Mouse (Mus musculus): ENCODE measurements around the gene Mettl24.

Mettl24 gene

DNA sequence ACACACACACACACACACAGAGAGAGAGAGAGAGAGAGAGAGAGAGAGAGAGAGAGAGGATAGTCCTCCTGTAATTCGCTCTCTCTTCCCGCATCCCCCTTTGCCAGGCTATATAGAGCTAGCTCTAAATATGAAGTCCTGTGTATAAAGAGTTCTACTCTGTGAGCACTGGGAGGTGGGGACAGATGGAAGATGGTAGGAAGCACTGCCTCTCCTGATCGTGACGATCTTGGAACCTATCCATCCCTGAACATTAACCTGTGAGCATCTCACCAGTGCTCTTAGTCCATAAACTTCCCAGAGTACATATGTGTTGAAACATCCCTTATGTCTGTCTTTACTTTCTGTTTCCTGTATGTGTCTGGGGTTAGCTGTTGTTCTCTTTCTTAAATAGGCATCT is 3.9 kb downstream of the Mettl24 start:
- DNase-seq = no peak

DNA sequence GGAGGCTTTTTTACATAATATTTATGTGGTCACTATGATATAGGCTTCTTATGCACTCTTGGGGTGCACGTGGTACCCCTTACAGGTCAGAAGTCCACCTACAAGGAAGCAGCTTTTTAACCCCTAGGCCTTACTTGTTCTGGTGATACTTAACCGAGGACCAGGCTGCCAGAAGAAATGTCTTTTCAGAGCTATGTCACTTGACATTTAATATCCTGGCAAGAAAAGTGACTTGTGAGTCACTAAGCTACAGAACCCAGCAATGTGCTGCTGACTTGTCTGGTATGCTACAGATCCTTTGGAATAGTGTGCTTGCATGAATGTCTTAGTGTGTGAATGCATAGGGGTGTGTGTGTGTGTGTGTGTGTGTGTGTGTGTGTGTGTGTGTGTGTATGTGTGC is 4.3 kb downstream of the Mettl24 start:
- DNase-seq = peak; percentile 26

DNA sequence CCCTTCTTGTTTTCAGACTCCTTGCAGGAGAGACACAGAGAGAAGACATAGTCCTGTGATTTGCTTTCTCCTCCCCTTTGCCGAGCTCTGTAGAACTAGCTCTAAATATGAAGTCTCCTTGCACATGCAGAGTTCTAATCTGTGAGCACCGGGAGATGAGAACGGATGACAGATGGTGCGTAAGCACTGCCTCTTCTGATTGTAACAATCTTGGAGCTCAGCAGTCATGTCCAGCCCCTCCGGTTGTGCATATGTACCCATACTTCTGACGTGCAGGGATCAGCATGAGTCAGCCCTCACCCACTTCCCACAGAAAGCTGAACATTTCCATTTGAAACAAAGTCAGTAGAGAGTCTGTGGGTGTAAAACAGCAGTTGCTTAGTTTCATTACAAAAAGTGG is 5.2 kb downstream of the Mettl24 start:
- DNase-seq = peak; percentile 92

- no peak for DNase-seq
Measured at GRCm38 (mm10) chr10:40688873-40689272, 5.8 kb downstream of the Mettl24 start.

GRCm38 (mm10) chr10:40698652-40699051 is 15.6 kb downstream of the Mettl24 start:
- DNase-seq = no peak

DNA sequence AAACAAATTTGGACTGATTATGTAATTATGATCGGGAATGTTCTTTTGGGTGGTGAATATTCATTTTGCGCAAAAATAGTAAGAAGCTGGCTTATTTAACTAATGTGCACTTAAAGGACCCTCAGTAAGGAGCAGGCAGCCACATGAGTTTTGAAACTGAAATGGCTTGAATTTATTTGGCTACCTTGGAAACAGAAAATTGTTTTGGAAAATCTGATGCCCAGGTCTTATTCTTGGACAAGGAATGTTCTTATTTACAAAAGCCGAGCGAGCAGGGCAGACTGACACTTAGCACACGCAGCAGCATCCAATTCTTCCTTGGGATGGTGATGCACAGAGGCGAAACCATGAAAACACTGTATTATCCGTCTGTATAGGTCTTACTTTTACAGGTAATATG is 28.0 kb downstream of the Mettl24 start:
- no peak for DNase-seq

DNA sequence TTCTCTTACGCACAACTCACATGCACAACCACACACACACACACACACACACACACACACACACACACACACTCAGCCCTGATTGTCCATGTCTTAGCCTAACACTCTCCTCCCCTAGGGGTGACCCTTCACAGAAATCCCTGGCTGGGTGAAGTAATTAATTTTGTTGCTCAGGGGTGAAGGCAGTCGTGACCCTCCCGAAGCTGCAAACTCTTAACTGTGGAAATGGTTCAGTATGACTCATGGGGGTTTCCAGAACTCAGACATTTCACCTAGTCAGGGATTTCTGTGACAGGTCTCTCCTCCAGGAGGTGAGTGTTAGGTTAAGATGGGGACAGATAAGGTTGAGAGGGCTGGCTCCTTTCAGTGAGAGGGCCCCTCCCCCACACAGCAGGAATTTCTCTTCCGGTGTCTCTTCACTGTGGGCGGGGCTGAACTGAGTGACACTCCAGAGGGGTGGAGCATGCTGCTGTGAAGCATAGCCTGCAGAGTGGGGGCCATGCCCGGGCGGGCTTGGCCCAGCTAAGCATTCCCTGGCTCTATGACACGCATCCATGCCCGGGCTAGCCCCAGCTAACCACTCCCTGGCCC is 30.0 kb downstream of the Mettl24 start:
- DNase-seq = no peak

GRCm38 (mm10) chr10:40713829-40714228 is 30.7 kb downstream of the Mettl24 start:
- no peak for DNase-seq

DNA sequence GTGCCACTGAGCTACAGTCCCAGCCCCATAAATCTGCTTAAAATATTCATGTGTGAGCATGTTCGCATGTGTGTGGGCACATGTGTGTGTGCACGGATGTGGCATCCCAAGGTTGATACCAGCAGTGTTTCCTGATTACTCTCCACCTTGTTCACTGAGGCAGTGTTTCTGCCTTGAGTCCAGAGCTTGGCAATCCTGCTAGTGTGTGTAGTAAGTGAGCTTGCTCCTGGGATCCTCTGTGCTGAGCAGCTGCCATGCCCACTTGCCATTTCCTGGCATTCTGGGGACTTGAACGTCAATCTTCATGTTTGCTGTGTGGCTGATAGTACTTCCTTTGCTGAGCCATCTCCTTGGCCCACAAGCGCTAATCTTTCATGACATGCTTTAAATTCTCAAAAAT is 32.1 kb downstream of the Mettl24 start:
- DNase-seq = no peak

DNA sequence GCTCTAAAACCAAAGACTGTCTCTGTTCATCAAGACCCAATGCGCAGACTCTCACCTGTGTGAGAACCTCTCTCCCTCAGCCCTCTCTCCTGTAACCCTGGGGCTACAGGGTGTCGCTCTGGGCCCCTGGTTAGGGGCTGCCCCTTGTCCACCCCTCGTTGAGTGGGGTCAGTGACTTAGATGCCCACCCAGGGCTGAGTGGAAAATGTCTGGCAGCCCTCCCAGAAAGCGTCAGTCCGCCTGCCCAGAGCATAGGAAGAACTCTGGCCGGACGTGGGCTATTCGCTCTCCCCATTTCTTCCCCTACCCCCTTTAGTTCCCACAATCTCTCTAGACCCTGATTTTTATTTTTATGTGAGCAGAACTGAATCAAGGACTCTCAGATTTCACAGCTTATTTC is 33.2 kb downstream of the Mettl24 start:
- no peak for DNase-seq

- DNase-seq = peak; percentile 43
Measured at GRCm38 (mm10) chr10:40716713-40717112, 33.6 kb downstream of the Mettl24 start.

- no peak for DNase-seq
Measured at GRCm38 (mm10) chr10:40718362-40718761, 35.3 kb downstream of the Mettl24 start.

GRCm38 (mm10) chr10:40719062-40719461 is 36.0 kb downstream of the Mettl24 start:
- peak; percentile 48 for DNase-seq

DNA sequence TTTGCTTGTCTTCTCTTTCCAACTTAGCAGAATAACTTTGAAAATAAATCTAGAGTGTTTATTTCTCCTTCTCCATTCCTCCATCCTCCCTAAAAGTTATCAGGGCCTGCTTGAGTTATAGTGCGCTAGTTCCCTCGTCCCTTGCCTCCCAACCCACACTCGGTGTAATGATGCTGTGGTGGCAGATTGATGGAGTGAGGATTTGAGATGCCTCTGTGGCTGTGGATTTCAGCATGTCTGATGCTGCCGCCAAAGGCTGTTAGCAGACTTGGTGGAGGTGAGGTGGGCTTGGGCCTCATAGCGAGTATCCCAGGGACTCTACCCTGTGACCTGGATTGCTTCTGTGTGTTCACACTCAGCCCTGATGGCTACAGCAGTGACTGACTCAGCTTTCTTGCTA is 37.8 kb downstream of the Mettl24 start:
- DNase-seq = no peak

- no peak for DNase-seq
Measured at GRCm38 (mm10) chr10:40724342-40724741, 41.3 kb downstream of the Mettl24 start.

DNA sequence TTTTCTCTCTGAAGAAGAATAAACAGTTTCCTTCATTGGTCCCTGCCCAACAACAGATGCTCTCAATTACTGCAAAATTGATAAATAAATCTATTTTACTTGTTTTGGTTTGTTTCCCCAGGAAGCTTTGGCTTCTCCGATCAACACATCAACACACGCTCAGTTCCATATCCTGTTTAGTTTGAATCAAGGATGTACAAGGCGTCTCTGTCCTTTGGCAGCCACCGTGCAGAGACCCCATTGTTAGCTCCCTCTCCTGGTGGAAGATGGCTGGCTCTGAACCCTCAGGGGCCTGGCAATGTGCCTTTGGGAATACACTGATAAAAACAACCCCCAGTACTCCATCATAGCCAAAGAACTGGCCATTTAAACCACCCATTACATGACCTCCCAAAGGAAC is 42.0 kb downstream of the Mettl24 start:
- no peak for DNase-seq

- DNase-seq = no peak
Measured at GRCm38 (mm10) chr10:40725471-40725870, 42.4 kb downstream of the Mettl24 start.

DNA sequence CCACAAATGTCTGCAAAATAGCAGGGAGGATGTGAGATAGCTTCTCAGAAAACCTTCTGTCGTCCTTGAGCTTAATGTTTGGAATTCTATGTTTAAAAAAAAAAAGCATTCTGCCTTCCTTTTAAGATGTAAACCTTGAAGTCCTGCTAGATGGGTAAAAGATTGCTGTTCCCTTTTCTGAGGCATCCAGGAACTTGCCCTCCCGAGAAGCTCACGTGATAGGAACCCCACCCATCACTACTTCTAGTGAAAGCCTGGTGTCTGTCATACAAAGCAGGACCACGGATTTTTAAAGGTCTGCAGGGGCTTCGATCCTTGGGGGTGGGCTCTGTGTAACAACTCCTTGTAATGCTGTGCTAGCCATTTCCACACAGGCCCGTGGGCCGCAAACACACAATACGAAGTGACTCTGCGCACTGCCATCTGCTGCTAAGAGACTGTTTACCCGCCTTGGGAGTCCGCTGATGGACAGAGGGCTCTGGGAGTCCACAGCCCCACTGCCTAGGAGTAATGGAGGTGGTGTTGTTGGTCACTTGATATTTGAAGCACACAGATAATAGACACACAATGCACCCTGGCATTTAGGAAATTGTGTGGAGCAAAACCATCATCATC is 43.3 kb downstream of the Mettl24 start:
- no peak for DNase-seq

DNA sequence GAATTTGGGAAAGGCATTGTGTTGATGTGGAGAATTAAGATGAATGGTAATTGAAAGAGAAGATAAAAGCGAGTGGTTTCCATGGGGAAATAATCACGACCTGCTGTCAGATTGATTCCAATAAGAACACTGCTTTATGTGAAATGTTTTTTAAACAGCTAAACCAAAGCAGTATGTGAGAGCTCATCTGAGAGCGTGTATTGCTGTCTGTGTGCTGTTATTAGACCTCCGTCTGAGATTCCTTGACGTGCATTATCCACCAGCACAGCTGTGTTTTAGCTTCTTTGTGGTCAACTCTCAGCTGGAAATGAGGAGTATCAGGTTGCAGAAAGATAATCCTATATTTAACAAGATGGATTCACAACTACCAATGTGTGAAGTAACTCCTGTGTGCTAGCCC is 43.9 kb downstream of the Mettl24 start:
- DNase-seq = no peak

DNA sequence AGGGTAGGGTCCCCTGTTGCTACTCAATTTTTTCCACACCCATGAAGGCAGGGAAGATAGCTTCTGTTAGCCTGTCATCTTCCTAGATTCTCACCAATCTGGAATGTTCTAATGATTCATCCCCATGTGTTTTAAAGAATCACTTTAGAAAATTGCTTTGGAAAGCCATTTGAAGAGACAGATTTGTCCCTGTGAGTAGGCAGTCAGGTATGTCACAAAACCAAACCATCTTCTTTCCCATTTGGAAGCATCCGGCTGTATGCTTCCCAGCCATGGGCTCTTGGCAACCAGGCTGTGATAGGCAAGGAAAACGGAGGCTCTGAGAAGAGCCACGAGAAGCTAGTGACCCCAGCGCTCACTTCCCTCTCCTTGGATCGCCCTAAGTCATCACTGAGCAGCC is 47.1 kb downstream of the Mettl24 start:
- DNase-seq = no peak

GRCm38 (mm10) chr10:40733291-40733690 is 50.2 kb downstream of the Mettl24 start:
- DNase-seq = peak; percentile 71

DNA sequence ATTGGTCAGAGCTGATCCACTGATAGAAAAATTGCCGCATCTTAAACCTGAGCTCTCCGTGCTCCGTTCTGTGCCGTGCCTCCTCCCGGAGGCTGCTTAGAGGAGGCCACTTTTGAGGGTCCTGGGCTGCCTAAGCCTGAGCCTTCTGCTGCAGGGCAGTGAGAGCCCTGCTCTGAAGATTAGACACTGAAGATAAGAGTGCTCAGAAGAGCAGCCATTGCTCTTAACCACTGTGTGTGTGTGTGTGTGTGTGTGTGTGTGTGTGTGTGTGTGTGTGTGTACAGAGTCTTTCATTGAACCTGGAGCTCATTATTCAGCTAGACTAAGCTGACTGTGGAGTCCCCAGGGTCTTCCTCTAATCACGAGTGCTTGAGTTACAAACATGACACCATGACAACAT is 53.1 kb downstream of the Mettl24 start:
- no peak for DNase-seq

GRCm38 (mm10) chr10:40737274-40738112 is 54.4 kb downstream of the Mettl24 start:
- DNase-seq = no peak

- DNase-seq = no peak
Measured at GRCm38 (mm10) chr10:40740696-40741095, 57.6 kb downstream of the Mettl24 start.
